Mouse (Mus musculus): ENCODE results near the gene Cphx1. TPM values are rescaled to one million over a fixed set of nuclear protein-coding genes. Genes with fewer than 3 reads are reported as not detected.

Gene Cphx1
- total RNA-seq, 1 experiment from 2014 or later = not detected

Other genes with a start within 250 kb of the Cphx1 start
- gene Ppif, start 244.2 kb upstream of the Cphx1 start, total RNA-seq (2017) = 44.9 and 49.5 TPM in 2 replicates
- gene Zcchc24, start 169.3 kb upstream of the Cphx1 start, total RNA-seq (2017) = 1.8 and 3.7 TPM in 2 replicates
- gene Anxa11, start 96.1 kb upstream of the Cphx1 start, total RNA-seq (2017) = 7.4 and 12.9 TPM in 2 replicates
- not detected in 2 replicates for gene Plac9a, start 35.2 kb upstream of the Cphx1 start, total RNA-seq (2017)
- gene Tmem254a, start 10.6 kb upstream of the Cphx1 start, total RNA-seq (2017) = 0.59 and 4.0 TPM in 2 replicates
- gene Duxbl1, start 40.3 kb downstream of the Cphx1 start, total RNA-seq (2017) = not detected in 2 replicates
- gene Gm9780, start 104.4 kb downstream of the Cphx1 start, total RNA-seq (2017) = not detected in 2 replicates
- gene Tmem254c, start 129.1 kb downstream of the Cphx1 start, total RNA-seq (2017) = 24.6 and 28.3 TPM in 2 replicates
- gene Cphx2, start 143.2 kb downstream of the Cphx1 start, total RNA-seq (2017) = not detected in 2 replicates
- gene Cphx3, start 144.0 kb downstream of the Cphx1 start, total RNA-seq (2017) = not detected in 2 replicates
- gene Duxbl2, start 180.0 kb downstream of the Cphx1 start, total RNA-seq (2017) = not detected in 2 replicates
- not detected in 2 replicates for gene Plac9b, start 244.2 kb downstream of the Cphx1 start, total RNA-seq (2017)